Mouse (Mus musculus) activated CD4-positive, CD25-positive, alpha-beta regulatory T cell, adult 4 months (primary cell): ENCODE data around the gene Esrrg. TPM values are rescaled to one million over a fixed set of nuclear protein-coding genes. Genes with fewer than 3 reads are reported as not detected.

Experiments
- ATAC-seq: one replicate; pipeline ENCODE4 v1.8.0; 2017
- polyA plus RNA-seq, 2 experiments: library from polyadenylated mRNA; unstranded; fragments of 100-300 nt; shearing (Covaris generic); gene quantifications; one replicate each; pipeline ENCODE4 v1.2.1; 2017

Esrrg gene
- polyA plus RNA-seq, 2 experiments from 2014 or later, result not detected

DNA sequence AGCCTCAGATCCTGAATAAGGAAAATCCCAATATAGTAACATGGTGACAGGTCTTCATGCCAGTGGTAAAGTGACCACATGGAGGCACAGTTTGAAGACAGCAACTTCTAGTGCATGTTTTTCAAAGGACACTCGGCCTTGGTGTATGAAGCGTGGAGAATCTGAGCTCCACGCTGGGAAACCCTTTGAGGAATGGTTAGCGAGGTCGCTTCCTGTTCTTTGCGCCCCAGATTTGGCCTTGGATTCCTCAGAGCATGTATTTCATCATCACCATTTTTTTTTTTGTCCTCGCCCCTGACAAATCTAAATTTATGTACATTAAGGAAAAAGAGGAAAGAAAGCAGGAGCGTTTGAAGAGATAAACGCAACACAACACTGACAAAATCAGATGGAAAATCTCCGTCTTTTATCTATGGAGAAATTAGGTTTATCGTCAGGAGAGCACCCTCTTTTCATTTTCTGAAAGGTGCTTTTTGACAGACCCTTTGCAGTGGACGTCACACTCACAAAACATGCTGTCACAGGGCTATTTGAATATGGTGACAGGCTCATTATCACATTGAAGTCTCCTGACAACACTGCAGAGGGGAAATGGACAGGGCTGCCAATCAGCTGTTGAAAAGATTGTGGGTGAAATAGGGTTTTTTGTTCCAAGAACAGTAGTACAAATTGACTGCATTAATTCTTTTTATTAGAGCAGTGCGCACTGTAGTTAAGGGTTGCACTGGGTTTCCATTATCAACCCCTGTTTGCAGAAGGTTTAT is 476.7 kb downstream of the Esrrg start:
- no peak for ATAC-seq

DNA sequence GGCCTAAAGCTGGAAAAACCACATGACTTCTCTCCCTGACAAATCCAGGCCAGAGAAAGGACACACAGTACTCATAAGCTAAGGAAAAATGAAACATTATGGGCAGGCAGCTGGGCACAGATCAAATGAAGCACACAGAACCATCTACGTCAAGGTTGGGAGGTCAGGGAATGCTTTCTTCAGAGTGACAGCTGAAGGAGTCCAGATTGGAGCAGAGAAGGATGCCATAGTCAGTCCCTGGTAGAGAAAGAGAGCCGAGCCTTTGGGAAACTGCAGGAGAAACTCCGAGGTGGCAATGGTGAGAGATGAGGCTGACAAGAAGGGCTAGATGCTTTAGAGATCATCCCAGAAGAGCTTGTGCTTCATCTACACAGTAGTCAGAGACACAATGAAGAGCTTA is 485.1 kb downstream of the Esrrg start:
- ATAC-seq, result no peak

DNA sequence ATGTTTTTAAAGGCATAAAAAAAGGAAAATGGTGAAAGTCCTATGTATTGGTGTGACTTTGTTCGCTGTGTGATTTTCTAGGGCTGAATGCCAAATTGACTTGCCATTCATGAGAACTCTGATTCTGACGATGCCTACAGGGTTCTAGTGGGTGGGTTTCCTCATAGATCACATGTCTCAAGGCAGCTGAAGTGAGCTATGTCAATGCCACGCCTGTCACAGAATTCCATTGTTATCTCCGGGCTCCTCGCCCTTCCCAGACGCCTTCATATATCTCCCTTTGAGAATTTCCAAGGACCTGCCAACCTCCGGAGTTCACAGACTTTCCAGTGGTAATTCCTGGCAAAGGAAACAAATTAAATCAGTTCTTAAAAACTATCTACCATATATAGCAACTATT is 493.2 kb downstream of the Esrrg start:
- no peak for ATAC-seq

DNA sequence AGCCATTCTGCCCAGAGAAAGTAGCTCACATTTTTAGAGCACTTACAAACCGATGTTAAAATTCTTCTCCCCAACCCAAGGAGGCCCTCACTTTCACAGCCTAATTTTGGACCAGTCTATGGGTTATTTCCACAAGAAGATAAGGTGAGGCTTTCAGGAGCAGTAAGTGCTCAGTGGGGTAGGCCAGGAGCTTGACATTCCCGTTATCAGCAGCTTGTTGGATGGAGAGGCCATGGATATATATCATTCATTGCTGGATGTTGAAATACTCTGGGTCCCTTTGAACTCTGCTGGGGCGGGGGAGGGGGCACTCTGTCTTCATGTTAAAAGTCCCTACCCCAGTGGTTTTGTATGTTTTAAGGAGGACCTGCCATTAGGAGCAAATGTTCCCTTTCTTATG is 494.6 kb downstream of the Esrrg start:
- ATAC-seq, result no peak

DNA sequence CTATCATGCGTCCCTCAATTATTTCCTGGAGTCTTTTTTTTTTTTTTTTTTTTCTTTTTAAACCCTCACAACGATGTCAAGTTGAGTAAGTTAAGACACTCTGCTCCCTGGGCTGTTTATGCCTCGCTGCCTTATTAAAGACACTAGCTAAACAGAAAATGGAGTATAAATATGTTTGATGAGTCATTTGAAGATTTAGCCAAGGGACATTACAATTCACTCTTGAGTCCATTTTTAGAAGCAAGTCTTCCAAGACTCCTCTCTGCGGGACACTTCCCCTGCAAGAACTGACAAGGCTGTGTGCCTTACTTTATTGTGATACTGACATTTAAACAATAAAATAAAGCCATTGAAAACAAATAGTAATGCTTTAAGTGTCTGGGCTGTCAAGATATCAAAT is 496.9 kb downstream of the Esrrg start:
- no peak for ATAC-seq

DNA sequence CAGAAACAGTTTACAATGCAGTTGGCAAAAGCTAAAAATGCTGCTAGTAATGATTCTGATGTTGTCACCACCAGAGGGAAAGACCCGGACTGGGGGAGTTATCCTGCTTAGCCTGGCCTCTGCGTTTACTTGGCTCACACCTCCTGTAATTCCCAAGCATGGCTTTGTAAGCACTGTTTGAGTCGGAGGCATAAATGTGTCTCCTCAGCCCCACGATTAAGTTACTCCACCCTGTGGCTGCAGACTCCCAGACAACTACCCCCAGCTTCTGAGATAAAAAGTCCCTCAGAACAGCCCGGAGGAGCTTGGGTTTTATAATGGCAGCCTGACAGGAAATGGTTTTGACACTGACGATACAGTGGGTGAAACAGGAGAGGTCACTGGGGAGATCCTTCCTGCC is 499.4 kb downstream of the Esrrg start:
- no peak for ATAC-seq

DNA sequence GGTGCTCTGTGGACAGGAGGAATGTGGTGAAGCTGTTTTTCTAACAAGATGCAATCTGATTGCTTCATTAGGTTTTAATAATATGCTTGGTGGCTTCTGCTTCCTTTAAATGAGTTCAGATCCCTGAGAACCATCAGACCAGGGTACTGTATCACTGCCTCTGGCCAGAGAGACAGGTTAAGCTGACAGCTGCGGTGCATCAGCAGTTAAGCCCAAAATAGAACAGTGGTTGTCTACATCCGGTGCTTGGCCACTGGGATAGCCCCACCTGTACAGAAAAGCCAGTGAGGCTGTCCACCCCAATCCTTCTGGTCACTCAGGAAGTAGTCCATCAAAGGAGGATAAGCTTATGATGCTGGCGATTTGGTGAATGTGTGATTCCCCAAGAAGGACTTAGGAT is 503.0 kb downstream of the Esrrg start:
- no peak for ATAC-seq

DNA sequence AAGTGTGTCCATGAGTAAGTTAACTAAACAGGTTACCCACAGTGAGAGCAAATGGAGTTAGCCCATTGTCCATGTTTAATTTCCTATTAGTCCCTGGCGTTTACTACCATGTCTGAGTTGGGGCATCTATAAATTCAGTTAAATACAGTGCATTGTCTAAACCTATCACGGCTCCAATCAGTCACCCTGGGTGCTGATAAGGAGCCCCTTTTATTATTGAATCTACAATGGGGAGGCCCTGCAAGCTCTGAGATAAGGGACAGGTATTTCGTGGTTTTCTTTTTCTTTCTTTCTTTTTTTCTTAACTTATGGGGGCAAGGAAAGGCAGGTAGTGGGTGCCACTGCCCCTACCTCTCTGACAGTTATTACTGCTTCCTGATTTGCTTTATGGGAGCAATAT is 504.6 kb downstream of the Esrrg start:
- ATAC-seq, result no peak

DNA sequence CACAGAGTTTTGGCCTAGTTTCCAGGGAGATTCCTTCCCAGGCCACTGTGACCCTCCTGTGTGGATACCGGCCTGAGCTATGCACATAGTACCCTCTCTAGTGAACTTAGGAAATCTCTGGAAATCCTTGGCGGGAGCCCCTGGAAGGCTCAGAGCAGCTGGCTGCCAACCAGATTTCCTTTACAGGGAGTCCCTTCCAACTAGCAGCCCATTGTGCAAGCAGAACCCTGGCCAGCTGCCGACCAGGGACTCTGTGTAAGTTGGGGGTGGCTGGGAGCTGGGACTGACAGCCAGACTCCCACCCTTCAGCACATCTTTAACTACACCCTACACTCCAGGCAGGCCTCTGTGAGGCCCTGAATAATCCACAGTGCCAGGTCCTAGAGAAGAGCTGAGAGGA is 509.5 kb downstream of the Esrrg start:
- ATAC-seq, result no peak

DNA sequence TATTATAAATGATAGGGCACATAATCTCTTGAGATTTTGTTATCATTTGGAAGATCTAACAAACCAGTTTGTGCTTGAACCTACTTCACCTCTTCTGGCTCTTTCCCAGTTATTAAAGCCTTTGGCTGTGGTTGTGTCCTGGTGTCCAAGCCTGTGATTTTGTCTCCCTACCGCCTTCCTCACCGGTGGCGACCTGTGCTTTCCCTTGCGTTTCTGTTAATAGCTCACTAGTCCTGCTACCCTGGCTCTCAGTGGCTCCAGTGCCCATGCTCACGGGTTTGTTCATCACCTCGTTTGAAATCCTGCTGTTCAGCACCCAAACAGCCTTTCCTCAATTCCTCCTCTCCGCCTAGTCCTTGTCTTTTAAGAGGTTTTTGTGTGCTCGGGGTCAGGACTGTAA is 511.2 kb downstream of the Esrrg start:
- no peak for ATAC-seq

DNA sequence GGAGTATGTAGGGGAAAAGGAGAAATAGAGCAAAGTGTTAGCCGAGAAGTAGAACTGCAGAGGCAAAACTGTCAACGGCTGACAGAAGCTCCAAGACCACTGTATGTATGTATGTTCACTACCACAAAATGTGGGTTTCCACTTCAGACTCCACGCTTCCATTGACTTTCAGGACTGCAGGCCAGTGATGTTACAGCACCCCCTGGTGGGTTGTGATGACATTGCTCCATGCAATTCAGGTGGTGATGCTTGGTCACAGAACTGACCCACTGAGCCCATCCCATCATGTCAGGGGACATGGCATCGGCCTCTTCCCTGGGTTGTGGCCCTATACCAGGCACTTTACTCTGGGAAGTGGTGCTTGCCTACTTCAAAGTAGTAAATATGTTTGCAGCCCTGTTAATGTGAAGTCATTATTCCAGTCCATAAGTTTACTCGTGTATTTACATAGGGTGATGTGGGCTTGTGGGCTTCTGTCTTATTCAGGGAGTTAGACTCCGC is 517.0 kb downstream of the Esrrg start:
- ATAC-seq, result no peak

DNA sequence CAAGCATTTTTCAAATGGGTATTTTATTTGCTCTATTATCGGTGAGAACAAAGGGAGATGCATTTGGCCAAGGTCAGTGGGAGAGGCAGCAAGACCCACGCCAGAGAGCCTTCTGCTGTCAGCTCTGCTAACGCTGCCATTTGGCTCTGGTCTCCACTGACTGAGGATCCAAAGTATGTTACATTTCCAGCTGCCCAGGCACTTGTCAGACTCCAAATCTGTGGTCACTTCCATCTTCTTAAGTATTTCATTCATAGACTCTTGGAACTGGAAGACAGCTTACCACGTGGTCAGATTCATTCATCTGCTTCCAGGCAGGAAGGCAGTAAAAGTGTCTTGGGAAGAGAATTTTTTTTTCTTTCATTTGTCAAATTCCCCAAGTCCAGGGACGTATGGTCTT is 527.5 kb downstream of the Esrrg start:
- ATAC-seq, result no peak

DNA sequence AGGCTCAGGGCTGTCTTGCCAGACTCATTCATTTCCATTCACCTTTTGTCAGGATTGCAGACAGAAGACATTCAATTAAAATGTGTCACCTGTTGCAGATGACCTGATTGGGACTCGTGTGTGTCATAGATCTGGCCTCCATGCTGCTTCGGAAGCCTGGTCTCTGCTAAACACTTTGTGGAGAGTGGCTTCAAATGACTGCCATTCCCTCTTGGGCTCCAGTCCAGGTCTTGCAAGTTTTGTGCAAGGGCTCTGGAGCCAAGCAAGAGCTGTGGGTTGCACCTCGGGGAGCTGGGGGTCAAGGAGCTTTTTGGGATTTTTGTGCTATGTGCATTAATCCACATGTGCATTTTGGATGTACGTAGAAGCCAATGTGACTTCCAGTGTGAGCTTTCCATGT is 530.9 kb downstream of the Esrrg start:
- no peak for ATAC-seq

DNA sequence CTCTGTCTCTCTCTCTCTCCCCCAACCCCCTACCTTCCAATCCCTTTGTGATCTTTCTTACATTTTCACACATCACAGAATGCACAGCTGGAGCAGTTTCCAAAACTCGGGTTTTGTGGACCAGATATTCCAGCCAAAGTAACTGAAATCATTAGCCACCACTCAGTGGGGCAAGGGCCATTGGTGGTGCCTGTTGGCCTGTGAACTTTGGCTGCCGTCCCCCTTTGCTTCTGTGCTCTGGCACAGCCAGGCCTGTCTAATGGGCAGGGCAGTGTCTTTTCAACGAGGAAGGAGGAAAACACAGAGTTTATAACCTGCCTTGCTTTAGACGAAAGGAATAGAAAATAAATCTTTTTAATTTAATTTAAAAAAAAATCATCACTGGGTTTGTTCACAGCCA is 531.6 kb downstream of the Esrrg start:
- no peak for ATAC-seq

DNA sequence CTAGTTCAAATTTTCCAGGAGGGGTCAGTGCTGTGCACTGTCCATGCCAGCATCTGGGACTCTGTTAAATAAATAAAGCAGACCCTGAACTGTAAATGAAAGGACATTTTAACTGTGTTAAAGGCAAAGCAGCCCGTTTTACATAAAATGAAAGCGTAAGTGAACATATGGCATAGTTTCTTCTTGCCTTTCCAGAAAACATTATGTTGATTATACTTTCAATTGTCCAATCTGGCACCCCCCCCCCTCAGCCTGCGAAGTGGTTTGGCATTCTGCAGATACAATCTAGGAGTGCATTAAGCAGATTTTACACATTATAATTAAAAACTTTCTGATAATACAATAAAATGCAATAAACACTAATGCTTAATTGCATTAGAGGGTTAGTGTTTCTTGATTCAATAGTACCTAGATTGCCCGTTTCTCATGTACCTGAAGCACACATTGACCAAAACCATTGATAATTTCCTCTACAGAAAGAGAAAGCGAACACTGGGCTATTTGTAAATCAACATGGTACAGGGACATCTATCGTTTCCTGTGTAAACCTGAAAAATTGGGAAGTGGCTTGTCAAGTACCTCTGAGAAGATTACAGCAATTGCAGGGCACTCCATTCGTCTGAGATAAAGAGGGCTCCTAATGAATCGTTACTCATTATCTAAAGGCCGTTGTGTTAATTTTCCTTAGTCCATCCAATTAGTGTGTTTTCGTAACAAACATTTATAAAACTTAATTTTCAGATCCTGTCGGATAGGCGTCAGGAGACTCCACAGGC is 539.0 kb downstream of the Esrrg start:
- ATAC-seq, result no peak

DNA sequence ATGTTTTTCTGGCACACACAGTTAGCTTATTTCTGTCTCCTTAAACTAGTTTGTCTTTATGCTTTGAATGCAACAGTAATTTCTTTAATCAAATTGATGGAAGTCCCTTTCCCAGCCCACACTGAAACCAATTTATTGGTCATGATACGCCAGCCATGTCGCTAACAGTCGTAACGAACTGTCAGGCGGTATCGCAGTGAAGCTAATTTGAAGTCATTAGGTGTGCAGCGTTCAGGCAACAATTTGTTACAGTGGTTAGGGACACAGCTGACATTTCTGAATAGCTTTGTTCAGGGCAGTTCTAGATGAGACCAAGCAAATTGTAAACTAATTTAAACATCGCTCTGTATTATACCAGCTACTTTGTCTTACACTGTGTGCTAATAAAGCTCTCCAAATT is 542.5 kb downstream of the Esrrg start:
- ATAC-seq, result no peak

DNA sequence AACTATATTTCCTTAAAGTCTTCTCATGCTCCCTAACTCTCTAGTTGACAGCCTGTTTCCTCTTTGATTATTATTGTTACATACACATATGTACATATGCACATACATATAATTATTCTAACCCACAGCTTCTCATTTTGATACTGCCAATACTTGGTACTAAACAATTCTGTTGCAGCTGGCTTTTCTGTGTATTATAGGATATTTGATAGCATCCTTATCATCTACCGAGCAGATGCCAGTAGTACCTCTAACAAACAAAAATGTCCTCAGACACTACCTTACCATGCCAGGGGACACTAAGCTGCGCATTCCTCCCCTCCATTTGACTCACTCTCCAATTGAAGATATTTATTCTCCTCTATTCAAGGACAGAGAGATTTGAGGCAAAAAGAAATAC is 543.4 kb downstream of the Esrrg start:
- ATAC-seq, result no peak

DNA sequence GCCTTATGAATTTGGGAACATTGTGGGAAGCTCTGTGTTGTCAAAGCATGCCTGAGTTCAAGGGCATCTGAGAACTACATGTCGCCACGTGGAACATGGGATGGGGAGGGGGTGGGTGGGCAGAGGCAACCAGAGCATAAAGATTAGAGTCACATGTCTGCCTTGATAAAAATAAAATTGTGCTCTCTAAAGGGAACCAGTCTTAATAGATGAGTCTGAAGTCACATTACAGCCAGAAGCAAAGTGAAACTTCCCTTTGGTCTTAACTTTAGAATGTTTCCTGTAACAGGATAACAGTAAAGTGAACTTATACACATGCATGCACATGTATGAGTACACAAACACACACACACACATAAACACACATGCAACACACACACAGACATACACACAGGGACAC is 545.1 kb downstream of the Esrrg start:
- ATAC-seq, result no peak

DNA sequence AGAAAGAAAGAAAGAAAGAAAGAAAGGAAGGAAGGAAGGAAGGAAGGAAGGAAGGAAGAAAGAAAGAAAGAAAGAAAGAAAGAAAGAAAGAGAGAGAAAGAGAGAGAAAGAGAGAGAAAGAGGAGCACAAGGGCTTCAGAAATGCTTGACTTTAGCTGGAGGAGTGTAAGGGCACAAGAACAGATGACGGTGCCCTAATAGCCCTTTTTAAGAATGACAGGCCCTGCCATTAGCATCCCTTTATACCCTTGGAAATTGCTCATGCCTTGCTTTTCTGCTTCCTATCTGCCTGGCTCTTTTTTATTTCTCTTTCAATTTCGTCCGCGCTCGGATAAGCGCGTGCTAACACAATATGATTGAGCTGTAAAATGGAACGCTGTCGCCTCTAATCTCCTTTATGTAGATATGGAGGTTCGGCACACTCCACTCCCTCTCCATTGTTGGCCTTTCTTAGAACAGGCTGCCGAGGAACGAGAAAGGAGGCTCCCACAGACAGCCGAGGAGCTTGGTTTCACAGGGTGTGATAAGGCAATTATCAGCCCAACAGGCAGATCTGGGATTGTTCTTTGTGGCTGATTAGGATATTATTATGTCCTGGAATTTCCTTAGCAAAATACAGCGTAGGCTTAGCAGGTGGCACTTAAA is 546.0 kb downstream of the Esrrg start:
- ATAC-seq, result no peak

DNA sequence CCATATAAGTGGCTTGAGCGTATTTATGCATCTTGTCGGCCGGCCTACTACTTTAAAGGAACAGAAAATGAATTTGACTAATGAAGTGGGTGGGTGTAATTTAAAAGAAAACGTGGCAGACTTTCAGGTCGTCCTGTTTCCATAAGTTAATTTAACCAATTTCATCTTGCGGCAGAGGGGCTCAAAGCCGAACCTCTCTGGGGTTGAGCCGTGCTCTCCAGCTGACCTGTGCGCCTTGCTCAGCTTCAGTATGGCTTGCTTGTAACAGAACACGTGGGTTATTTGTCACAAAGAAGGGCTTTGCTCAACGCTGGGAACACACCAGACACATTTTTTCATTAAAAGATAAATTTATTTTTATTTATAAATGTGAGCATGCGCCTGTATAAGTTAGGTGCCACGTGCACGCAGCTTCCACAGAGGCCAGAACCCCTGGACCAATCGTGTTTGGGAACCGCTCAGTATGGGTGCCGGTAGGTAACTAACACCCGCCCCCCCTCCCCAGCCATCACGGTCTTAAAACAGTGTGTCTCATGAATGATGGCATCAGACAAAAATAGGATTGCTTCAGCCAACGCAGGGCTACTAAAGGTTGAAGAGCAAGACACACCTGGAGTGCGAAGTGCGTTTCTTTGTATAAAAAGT is 546.7 kb downstream of the Esrrg start:
- ATAC-seq, result no peak

DNA sequence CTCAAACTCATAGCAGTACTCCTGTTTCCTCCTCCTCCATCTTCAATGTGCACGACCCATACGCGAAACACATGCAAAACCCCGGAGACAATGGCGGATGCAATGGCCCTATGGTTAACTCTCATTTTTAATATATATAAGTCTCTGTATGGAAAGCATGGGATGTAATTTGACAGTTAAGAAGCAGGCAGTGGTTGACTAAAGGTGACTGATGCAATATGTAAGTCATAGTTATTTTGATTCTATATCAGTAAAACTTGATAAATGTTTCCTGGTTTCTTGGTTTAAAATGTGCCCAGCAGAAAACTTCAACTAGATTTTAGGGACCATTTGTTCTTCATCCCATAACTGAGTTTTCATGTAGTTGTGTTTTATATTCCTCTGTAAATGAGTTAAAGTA is 547.9 kb downstream of the Esrrg start:
- no peak for ATAC-seq

DNA sequence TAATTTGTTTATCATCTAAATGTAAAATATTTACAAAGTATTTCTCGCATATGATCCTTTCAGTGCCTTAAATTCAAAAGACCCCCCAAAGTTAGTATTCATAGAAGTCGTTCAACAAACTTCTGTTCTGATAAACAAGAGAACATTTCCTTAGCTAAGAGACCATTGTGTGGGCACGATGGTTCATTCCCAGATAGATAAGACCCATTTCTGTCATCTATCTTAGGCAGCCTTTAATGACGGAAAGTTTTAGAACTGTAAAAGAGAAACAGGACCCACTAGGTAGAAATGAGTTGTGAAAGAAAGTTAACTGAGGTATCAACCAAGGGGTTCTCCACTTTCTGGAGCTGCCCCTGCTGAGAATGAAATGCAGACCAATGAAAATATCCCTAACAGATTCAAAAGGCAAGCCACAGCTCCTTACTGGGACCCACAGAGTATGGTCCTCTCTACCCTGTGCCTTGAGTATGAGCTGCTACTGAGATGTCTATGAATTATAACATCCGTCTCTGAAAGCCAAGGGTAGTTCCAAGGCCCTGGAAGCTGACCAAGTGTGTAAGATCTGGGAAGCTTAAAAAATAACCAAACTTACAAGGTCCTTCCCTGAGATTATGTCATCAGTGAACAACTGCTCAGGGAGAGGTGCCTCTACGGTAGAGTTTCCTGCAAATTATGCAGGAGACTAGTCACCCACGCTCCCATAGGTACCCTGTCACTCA is 548.8 kb downstream of the Esrrg start:
- no peak for ATAC-seq

DNA sequence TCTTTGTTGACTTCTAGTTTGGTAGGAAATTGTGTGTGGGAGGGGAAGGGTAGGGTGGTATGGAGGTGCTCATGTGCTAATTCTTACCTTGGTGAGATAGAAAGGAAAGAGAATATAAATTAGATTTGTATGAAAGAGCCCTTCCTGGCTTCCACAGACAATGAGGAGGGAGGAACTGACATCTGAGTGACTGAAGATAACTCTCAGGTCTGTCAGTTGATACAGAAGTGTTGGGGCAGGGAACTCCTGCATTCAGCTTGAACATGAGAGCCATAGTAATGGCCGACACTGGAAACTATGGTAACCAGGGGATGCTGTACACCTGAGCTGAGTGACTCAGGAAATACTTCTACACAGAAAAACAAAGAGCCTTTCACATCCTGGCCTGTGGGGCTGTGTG is 550.1 kb downstream of the Esrrg start:
- ATAC-seq, result no peak
